Mouse (Mus musculus): ENCODE measurements around the gene Gm813.
A peak's percentile ranks its signal among the peaks of the same experiment; 100 is the strongest.
"Not testable (repeated sequence)": the region's sequence is repeated elsewhere in the genome, so short reads cannot be mapped to it uniquely, and the experiment has no call there.

Gene Gm813

GRCm38 (mm10) chr16:58616878-58617277, at the start of gene Gm813:
Gene Gm813, minus strand, starts transcription at chr16:58616978.
- DNase-seq (ENCODE audit: extremely low spot score, low spot score) = no peak

- DNase-seq (ENCODE audit: extremely low spot score, low spot score) = not testable (repeated sequence)
These were observed 48.4 kb upstream of the Gm813 start for GRCm38 (mm10) chr16:58665137-58665536.

- DNase-seq (ENCODE audit: extremely low spot score, low spot score) = no peak
These were observed 47.0 kb upstream of the Gm813 start for GRCm38 (mm10) chr16:58663816-58664215.

GRCm38 (mm10) chr16:58663021-58663420, 46.2 kb upstream of the Gm813 start:
- DNase-seq (ENCODE audit: extremely low spot score, low spot score) = no peak

- no peak for DNase-seq (ENCODE audit: extremely low spot score, low spot score)
These were observed 45.6 kb upstream of the Gm813 start for GRCm38 (mm10) chr16:58662287-58662791.

GRCm38 (mm10) chr16:58661826-58662225, 45.0 kb upstream of the Gm813 start:
- DNase-seq (ENCODE audit: extremely low spot score, low spot score) = no peak

GRCm38 (mm10) chr16:58658668-58659067, 41.9 kb upstream of the Gm813 start:
- DNase-seq (ENCODE audit: extremely low spot score, low spot score) = no peak

- no peak for DNase-seq (ENCODE audit: extremely low spot score, low spot score)
These were observed 39.7 kb upstream of the Gm813 start for GRCm38 (mm10) chr16:58656526-58656925.

GRCm38 (mm10) chr16:58655751-58656150, 39.0 kb upstream of the Gm813 start:
- DNase-seq (ENCODE audit: extremely low spot score, low spot score) = no peak

GRCm38 (mm10) chr16:58649979-58650378, 33.2 kb upstream of the Gm813 start:
- DNase-seq (ENCODE audit: extremely low spot score, low spot score) = no peak

- DNase-seq (ENCODE audit: extremely low spot score, low spot score) = no peak
These were observed 22.0 kb upstream of the Gm813 start, which contains the start of gene E330017A01Rik for GRCm38 (mm10) chr16:58638689-58639175. Gene E330017A01Rik, minus strand, starts transcription at chr16:58638739.

- DNase-seq (ENCODE audit: extremely low spot score, low spot score) = no peak
These were observed 21.2 kb upstream of the Gm813 start for GRCm38 (mm10) chr16:58638016-58638415.

GRCm38 (mm10) chr16:58637448-58637847, 20.7 kb upstream of the Gm813 start:
- no peak for DNase-seq (ENCODE audit: extremely low spot score, low spot score)

- DNase-seq (ENCODE audit: extremely low spot score, low spot score) = no peak
These were observed 19.1 kb upstream of the Gm813 start for GRCm38 (mm10) chr16:58635866-58636265.

- no peak for DNase-seq (ENCODE audit: extremely low spot score, low spot score)
These were observed 13.0 kb upstream of the Gm813 start for GRCm38 (mm10) chr16:58629736-58630135.

- no peak for DNase-seq (ENCODE audit: extremely low spot score, low spot score)
These were observed 12.2 kb upstream of the Gm813 start for GRCm38 (mm10) chr16:58628968-58629367.

GRCm38 (mm10) chr16:58628336-58628680, 11.5 kb upstream of the Gm813 start:
- no peak for DNase-seq (ENCODE audit: extremely low spot score, low spot score)

GRCm38 (mm10) chr16:58627597-58628335, 11.0 kb upstream of the Gm813 start:
- DNase-seq (ENCODE audit: extremely low spot score, low spot score) = no peak

- peak; percentile 18 for DNase-seq (ENCODE audit: extremely low spot score, low spot score)
These were observed 7.2 kb upstream of the Gm813 start for GRCm38 (mm10) chr16:58623944-58624343.

GRCm38 (mm10) chr16:58623114-58623513, 6.3 kb upstream of the Gm813 start:
- no peak for DNase-seq (ENCODE audit: extremely low spot score, low spot score)

- DNase-seq (ENCODE audit: extremely low spot score, low spot score) = no peak
These were observed 5.6 kb upstream of the Gm813 start for GRCm38 (mm10) chr16:58622377-58622776.

GRCm38 (mm10) chr16:58617346-58617745, 568 bp upstream of the Gm813 start:
- DNase-seq (ENCODE audit: extremely low spot score, low spot score) = no peak

GRCm38 (mm10) chr16:58612969-58613368, 3.8 kb downstream of the Gm813 start:
- DNase-seq (ENCODE audit: extremely low spot score, low spot score) = no peak
